Mouse (Mus musculus) C2C12 (cell line): ENCODE measurements around the gene Zc3h10.

ENCODE experiments used
- CEBPB ChIP-seq: IDR thresholded peaks from one replicate; pipeline ENCODE4 v1.6.1; 2011; ENCODE audit warnings: low read depth, mild to moderate bottlenecking, control low read depth, moderate library complexity
- CTCF ChIP-seq: IDR thresholded peaks from one replicate; pipeline ENCODE4 v1.5.1; 2011; ENCODE audit not compliant: control insufficient read depth, insufficient read depth, insufficient read length
- MAX ChIP-seq: IDR thresholded peaks from one replicate; pipeline ENCODE4 v1.6.1; 2011; ENCODE audit warnings: mild to moderate bottlenecking, control low read depth
- MYOG ChIP-seq: IDR thresholded peaks from one replicate; pipeline ENCODE4 v1.6.1; 2011; ENCODE audit not compliant: control insufficient read depth, insufficient read length; ENCODE audit errors: extremely low read depth
- USF1 ChIP-seq: IDR thresholded peaks from one replicate; pipeline ENCODE4 v1.6.1; 2011; ENCODE audit warnings: low read depth, mild to moderate bottlenecking, control low read depth, moderate library complexity

- TF ChIP-seq USF1 (no peak), CTCF (no peak), MAX (no peak), CEBPB (no peak), MYOG (no peak)
Observed at GRCm38 (mm10) chr10:128496509-128497077, 51.0 kb downstream of the Zc3h10 start.
